Mouse (Mus musculus) embryonic facial prominence, embryonic 13.5 days (tissue): ENCODE data around the gene Sema4g. TPM values are rescaled to one million over a fixed set of nuclear protein-coding genes. Genes with fewer than 3 reads are reported as not detected.

Source experiments
- polyA plus RNA-seq: library from polyadenylated mRNA; unstranded; fragments of >200 nt; fragmentation: Nextera tagmentation; extraction: Ambion mirVana; gene quantifications from 2 replicates; pipeline ENCODE4 v1.2.1, GENCODE M21; 2015

Gene Sema4g
- polyA plus RNA-seq, 1 experiment from 2014 or later = 7.1 TPM

Other genes with a start within 250 kb of the Sema4g start
- gene Pax2, start 233.1 kb upstream of the Sema4g start, polyA plus RNA-seq = 0.22 TPM in 1 of 2 replicates, not detected in the other
- gene Slf2, start 58.0 kb upstream of the Sema4g start, polyA plus RNA-seq = 30.2 and 37.0 TPM in 2 replicates
- gene Twnk, start 16.6 kb downstream of the Sema4g start, polyA plus RNA-seq = 27.0 and 28.5 TPM in 2 replicates
- 72.6 and 81.2 TPM in 2 replicates for gene Mrpl43, start 17.3 kb downstream of the Sema4g start, polyA plus RNA-seq
- 64.6 and 73.3 TPM in 2 replicates for gene Lzts2, start 25.3 kb downstream of the Sema4g start, polyA plus RNA-seq
- 0.47 and 0.51 TPM in 2 replicates for gene Pdzd7, start 56.6 kb downstream of the Sema4g start, polyA plus RNA-seq
- gene Sfxn3, start 58.4 kb downstream of the Sema4g start, polyA plus RNA-seq = 32.3 and 32.5 TPM in 2 replicates
- gene Kazald1, start 86.1 kb downstream of the Sema4g start, polyA plus RNA-seq = 17.7 and 29.4 TPM in 2 replicates
- gene Tlx1, start 161.6 kb downstream of the Sema4g start, polyA plus RNA-seq = 0.25 and 1.5 TPM in 2 replicates
- 0.17 and 0.27 TPM in 2 replicates for gene Lbx1, start 246.7 kb downstream of the Sema4g start, polyA plus RNA-seq